Mouse (Mus musculus): ENCODE results near the gene Agap1. TPM values are rescaled to one million over a fixed set of nuclear protein-coding genes. Genes with fewer than 3 reads are reported as not detected.

Agap1 gene
- total and polyA plus RNA-seq, 2 experiments from 2014 or later, result 45.9 to 175 TPM

DNA sequence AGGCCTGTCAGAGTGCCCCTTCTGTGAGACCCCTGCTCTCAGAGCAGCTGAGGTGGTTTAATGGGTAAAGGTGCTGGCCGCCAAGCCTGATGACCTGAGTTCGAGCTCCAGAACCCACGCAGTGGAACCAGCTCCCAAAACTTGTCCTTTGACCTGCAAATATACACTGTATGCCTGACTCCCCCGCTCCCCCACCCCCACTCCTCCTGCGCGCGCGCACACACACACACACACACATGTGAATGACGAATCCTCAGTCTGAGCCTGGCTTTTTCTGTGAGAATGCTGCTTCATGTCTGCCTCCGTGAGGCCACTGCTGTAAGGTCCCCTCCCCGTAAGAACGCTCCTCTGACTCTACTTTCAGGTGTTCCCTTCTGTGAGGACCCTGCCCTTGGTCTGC lies 237.8 kb downstream of the Agap1 start:
- 96% methylated on average over 12 of the region's 12 CpGs for WGBS
- TF ChIP-seq CTCF (IDR thresholded peaks at IDR 0.05), result no peak
- no peak for DNase-seq (ENCODE audit: low spot score)
- Histone ChIP-seq H3K4me3 (ENCODE audit: low read depth, low read length) (no peak overlapping the region), H3K4me2 (ENCODE audit: low read depth, low read length, poor library complexity, severe bottlenecking) (no peak overlapping the region), H3K4me1 (ENCODE audit: insufficient read depth, low read length) (0 out of 2 replicates have a peak, but pooled peaks cover 8% of the 10 kb centered on the region), H3K9ac (replicated peaks; ENCODE audit: low read length, poor library complexity, severe bottlenecking) (no peak overlapping the region), H3K27ac (ENCODE audit: low read depth, low read length) (no peak overlapping the region), H3K9me3 (ENCODE audit: low read length) (no peaks in the 10 kb centered on the region), H3K27me3 (ENCODE audit: insufficient read depth, low read length) (no peaks in the 10 kb centered on the region), H3K36me3 (ENCODE audit: insufficient read depth, low read length) (0 out of 2 replicates have a peak, but pooled peaks cover 8% of the 10 kb centered on the region)
- no peak for ATAC-seq (ENCODE audit: low FRiP score)

DNA sequence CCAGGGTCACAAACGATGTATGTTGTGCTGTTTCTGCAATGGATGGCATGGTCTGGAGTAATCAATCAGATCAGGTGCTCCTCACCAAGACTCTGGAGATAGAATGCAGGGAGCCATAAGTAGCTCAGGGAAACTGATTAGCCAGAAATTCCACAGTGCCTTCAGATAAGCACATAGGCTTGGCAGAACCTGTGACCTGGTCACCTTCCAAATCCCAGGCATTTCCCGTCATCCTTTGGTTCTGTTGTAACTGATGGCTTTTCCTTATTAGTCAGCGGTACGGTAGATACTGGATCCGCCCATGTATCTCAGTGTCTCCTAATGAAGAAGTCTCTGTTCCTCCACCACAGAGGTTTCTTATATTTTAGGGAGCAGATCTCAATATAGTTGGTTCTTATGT lies 240.3 kb downstream of the Agap1 start:
- WGBS, result 93% methylated on average over 5 of the region's 5 CpGs
- H3K9ac ChIP-seq (replicated peaks; ENCODE audit: low read length, poor library complexity, severe bottlenecking), result no peak overlapping the region
- no peaks in the 10 kb centered on the region for H3K4me1 ChIP-seq (ENCODE audit: insufficient read depth, low read length)
- ATAC-seq (ENCODE audit: low FRiP score) (no peak), DNase-seq (ENCODE audit: low spot score) (no peak)
- H3K27me3 ChIP-seq (ENCODE audit: insufficient read depth, low read length), result no peaks in the 10 kb centered on the region
- H3K9me3 ChIP-seq (ENCODE audit: low read length), result no peaks in the 10 kb centered on the region
- no peak for TF ChIP-seq CTCF (IDR thresholded peaks at IDR 0.05)
- peaks cover 6% of the 10 kb centered on the region; the same call in 1 of the 2 replicates for H3K36me3 ChIP-seq (ENCODE audit: insufficient read depth, low read length)
- no peak overlapping the region for H3K4me2 ChIP-seq (ENCODE audit: low read depth, low read length, poor library complexity, severe bottlenecking)
- no peak overlapping the region for H3K27ac ChIP-seq (ENCODE audit: low read depth, low read length)
- H3K4me3 ChIP-seq (ENCODE audit: low read depth, low read length), result no peak overlapping the region

DNA sequence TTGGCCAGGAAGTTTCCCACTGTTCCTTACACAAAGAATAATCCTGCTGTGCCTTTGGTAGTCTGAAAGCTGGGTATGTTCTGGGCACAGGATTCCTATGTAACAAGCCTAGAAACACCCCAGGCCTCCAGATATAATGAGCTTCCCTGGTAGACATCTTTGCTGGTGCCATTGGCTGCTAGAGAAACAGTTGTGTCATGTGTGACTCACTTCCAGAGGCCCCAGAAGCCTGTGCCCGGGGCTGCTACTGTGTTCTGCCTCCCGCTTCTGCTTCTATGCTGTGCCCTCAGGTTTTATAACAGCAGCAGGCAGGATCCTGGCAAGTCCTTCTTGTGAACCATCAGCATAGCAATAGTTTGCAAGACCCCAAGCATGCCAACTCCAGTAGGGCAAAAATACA lies 242.6 kb downstream of the Agap1 start:
- no peak for ATAC-seq (ENCODE audit: low FRiP score)
- Histone ChIP-seq H3K36me3 (ENCODE audit: insufficient read depth, low read length) (peaks cover 12% of the 10 kb centered on the region; the same call in 1 of the 2 replicates), H3K27me3 (ENCODE audit: insufficient read depth, low read length) (no peaks in the 10 kb centered on the region), H3K4me1 (ENCODE audit: insufficient read depth, low read length) (peaks cover 5% of the 10 kb centered on the region; the same call in 1 of the 2 replicates), H3K4me2 (ENCODE audit: low read depth, low read length, poor library complexity, severe bottlenecking) (no peak overlapping the region), H3K9ac (replicated peaks; ENCODE audit: low read length, poor library complexity, severe bottlenecking) (no peak overlapping the region), H3K9me3 (ENCODE audit: low read length) (no peaks in the 10 kb centered on the region), H3K27ac (ENCODE audit: low read depth, low read length) (no peak overlapping the region), H3K4me3 (ENCODE audit: low read depth, low read length) (no peak overlapping the region)
- 73% methylated on average over 2 of the region's 2 CpGs for WGBS
- TF ChIP-seq CTCF (IDR thresholded peaks at IDR 0.05), result no peak
- no peak for DNase-seq (ENCODE audit: low spot score)

DNA sequence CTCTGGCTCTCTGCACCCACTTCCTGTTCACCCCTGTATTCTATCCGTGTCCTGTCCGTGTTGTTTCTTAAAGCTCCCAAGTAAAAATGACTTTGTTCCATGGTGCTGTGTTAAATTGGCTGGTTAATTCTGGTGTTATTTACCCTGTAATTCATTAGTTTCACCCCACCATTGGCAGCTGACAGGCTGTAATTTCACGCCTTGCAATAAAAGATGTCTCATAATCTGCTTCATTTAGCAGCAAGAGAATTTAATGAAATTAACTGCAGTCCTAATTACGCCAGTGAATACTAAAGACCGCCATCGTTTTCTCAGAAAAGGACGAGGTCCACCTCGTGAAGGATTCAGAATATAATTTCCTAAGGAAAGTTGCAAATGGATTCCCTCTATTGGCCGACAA lies 245.6 kb downstream of the Agap1 start:
- ATAC-seq (ENCODE audit: low FRiP score), result no peak
- no peaks in the 10 kb centered on the region for H3K27me3 ChIP-seq (ENCODE audit: insufficient read depth, low read length)

DNA sequence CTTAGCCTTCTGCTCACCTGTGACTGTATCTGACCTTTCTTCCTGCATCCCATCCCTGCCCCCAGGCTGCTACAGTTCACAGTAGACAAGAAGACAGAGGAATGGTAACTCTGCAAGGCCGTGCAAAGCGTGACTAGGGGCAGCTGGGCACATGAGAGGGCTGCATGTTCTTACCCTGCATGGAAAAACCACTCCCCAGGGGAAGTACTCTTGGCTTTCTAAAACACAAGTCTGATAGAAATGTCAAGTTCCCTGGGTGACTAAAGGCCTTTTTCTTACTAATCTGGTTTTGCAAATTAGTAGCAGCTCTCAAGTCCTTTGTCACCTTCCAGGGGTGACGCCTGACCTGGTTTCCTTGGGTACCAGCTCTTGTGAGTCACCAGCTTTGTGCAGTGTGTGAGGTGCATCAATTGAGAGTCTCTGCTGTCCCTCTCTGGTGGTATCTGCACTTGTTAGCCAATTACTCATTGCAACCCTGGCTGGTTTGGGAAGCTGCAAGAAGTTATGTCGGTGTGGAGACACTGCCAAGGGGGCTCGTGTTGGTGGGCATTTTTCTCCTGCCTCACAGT lies 246.6 kb downstream of the Agap1 start:
- Histone ChIP-seq H3K4me2 (ENCODE audit: low read depth, low read length, poor library complexity, severe bottlenecking) (no peak overlapping the region), H3K27me3 (ENCODE audit: insufficient read depth, low read length) (no peaks in the 10 kb centered on the region), H3K9me3 (ENCODE audit: low read length) (no peaks in the 10 kb centered on the region), H3K27ac (ENCODE audit: low read depth, low read length) (no peak overlapping the region), H3K4me1 (ENCODE audit: insufficient read depth, low read length) (peaks cover 12% of the 10 kb centered on the region; the same call in 1 of the 2 replicates), H3K36me3 (ENCODE audit: insufficient read depth, low read length) (peaks cover 13% of the 10 kb centered on the region; the same call in 1 of the 2 replicates), H3K9ac (replicated peaks; ENCODE audit: low read length, poor library complexity, severe bottlenecking) (no peak overlapping the region), H3K4me3 (ENCODE audit: low read depth, low read length) (no peak overlapping the region)
- ATAC-seq (ENCODE audit: low FRiP score) (no peak), DNase-seq (ENCODE audit: low spot score) (no peak)
- no peak for TF ChIP-seq CTCF (IDR thresholded peaks at IDR 0.05)
- WGBS, result 76% methylated on average over 5 of the region's 5 CpGs

More for the DNA sequence above, 245.6 kb downstream of the Agap1 start:
- 65% methylated on average over 9 of the region's 9 CpGs for WGBS
- H3K36me3 ChIP-seq (ENCODE audit: insufficient read depth, low read length), result peaks cover 12% of the 10 kb centered on the region; the same call in 1 of the 2 replicates
- no peak for TF ChIP-seq CTCF (IDR thresholded peaks at IDR 0.05)
- H3K4me1 ChIP-seq (ENCODE audit: insufficient read depth, low read length), result peaks cover 12% of the 10 kb centered on the region; the same call in 1 of the 2 replicates
- H3K9me3 ChIP-seq (ENCODE audit: low read length), result no peaks in the 10 kb centered on the region
- H3K4me3 ChIP-seq (ENCODE audit: low read depth, low read length), result no peak overlapping the region
- DNase-seq (ENCODE audit: low spot score), result no peak
- H3K27ac ChIP-seq (ENCODE audit: low read depth, low read length), result no peak overlapping the region
- no peak overlapping the region for H3K9ac ChIP-seq (replicated peaks; ENCODE audit: low read length, poor library complexity, severe bottlenecking)
- no peak overlapping the region for H3K4me2 ChIP-seq (ENCODE audit: low read depth, low read length, poor library complexity, severe bottlenecking)

DNA sequence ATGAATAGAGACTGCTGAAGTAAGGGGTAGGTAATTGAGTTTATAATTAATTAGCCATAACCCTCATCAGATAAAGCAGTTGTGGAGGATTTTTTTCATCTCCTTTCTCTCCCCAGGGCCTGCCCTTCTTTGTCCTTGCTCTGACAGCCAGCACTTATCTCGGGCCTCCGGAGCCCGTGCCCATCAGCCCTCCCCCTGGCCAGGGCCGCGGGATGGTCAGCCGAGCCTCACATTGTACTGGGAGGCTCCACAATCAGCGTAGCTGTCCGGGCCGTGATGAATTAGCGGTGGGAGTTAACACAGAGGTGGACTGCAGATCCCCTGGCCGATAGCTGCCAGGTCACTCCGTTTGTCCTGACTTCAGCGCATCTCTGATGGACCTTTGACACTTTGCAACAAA lies 248.7 kb downstream of the Agap1 start:
- no peak for DNase-seq (ENCODE audit: low spot score)
- ATAC-seq (ENCODE audit: low FRiP score), result no peak
- WGBS, result 18% methylated on average over 13 of the region's 13 CpGs
- no peak for TF ChIP-seq CTCF (IDR thresholded peaks at IDR 0.05)
- no peak overlapping the region for H3K4me2 ChIP-seq (ENCODE audit: low read depth, low read length, poor library complexity, severe bottlenecking)
- H3K27ac ChIP-seq (ENCODE audit: low read depth, low read length), result no peak overlapping the region
- peaks cover 12% of the 10 kb centered on the region; the same call in 1 of the 2 replicates for H3K4me1 ChIP-seq (ENCODE audit: insufficient read depth, low read length)
- no peaks in the 10 kb centered on the region for H3K9me3 ChIP-seq (ENCODE audit: low read length)
- no peak overlapping the region for H3K4me3 ChIP-seq (ENCODE audit: low read depth, low read length)
- no peaks in the 10 kb centered on the region for H3K27me3 ChIP-seq (ENCODE audit: insufficient read depth, low read length)
- no peak overlapping the region for H3K9ac ChIP-seq (replicated peaks; ENCODE audit: low read length, poor library complexity, severe bottlenecking)
- H3K36me3 ChIP-seq (ENCODE audit: insufficient read depth, low read length), result peaks cover 15% of the 10 kb centered on the region; the same call in 1 of the 2 replicates
